Comparison of ENCODE assay signal across 16 mouse cellular contexts in the genomic region with DNA sequence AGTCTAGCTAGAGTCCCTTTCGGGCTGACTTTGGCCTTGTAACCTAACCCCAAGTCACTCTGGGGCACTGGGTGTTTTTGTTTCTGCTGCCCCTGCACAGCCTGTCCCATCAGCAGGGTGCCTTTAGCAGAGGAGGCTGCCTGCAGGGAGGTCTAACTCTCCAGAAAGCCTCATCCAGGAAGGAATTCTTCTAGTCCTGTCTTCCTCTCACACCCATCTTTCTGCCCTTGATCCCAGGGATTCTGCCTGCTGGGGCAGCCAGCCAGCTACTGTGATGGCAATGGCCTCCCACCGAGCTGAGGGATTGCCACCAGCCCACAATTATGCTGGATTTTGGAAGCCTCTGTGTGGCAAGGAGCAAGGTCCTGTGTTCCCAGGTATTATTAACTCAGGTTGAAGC.
DNase-seq lines count a peak whose midpoint lies in the region; ATAC-seq and TF ChIP-seq lines count a peak whose summit lies in the region.
"Had no signal": no experiment of that assay in that cellular context is flagged by ENCODE, and none has a peak within 500 bp of the region (broad histone marks: within the 10 kb centered on the region; RNA-seq: fewer than 3 reads in every experiment).

No protein-coding gene starts in this region.

- TF ChIP-seq CTCF in lung, embryonic 14.5 days (IDR thresholded peaks at IDR 0.05; ENCODE audit: low read depth) = no peak
- TF ChIP-seq CTCF in lung, adult 2 months (IDR thresholded peaks at IDR 0.05; ENCODE audit: insufficient read depth, low read length) = no peak
- no peak for TF ChIP-seq CTCF in small intestine, adult 2 months (IDR thresholded peaks at IDR 0.05; ENCODE audit: extremely low read depth, insufficient read length, insufficient replicate concordance, low read depth, low read length)

- no peak overlapping the region for H3K4me3 ChIP-seq in lung, embryonic 14.5 days (ENCODE audit: low read depth, low read length)
- no peak overlapping the region for H3K4me3 ChIP-seq in lung, adult 2 months (replicated peaks; ENCODE audit: extremely low read depth, low read depth, low read length)
- H3K4me3 ChIP-seq in small intestine, adult 2 months (ENCODE audit: low read depth, low read length) = no peak overlapping the region
- H3K4me3 ChIP-seq: embryonic facial prominence, embryonic 15.5 days; forebrain, embryonic 15.5 days; hindbrain, embryonic 15.5 days had no signal

- H3K9me3 ChIP-seq in lung, embryonic 14.5 days (ENCODE audit: low read depth, low read length) = no peaks in the 10 kb centered on the region
- H3K9me3 ChIP-seq: embryonic facial prominence, embryonic 15.5 days; forebrain, embryonic 15.5 days; hindbrain, embryonic 15.5 days had no signal

- H3K9ac ChIP-seq in lung, embryonic 14.5 days = no peak overlapping the region
- H3K9ac ChIP-seq: embryonic facial prominence, embryonic 15.5 days; forebrain, embryonic 15.5 days; hindbrain, embryonic 15.5 days had no signal

- whole genome bisulfite sequencing in lung, embryonic 14.5 days = 6% methylated on average over 2 of the region's 2 CpGs
- WGBS in lung, adult 2 months = 48% methylated on average over 2 of the region's 2 CpGs
- 51% methylated on average over 2 of the region's 2 CpGs for WGBS in small intestine, adult 2 months

- no peaks in the 10 kb centered on the region for H3K27me3 ChIP-seq in lung, embryonic 14.5 days (ENCODE audit: insufficient read depth, low read length)
- no peaks in the 10 kb centered on the region for H3K27me3 ChIP-seq in small intestine, adult 2 months (ENCODE audit: control insufficient read depth, insufficient read depth, low read length)
- H3K27me3 ChIP-seq: embryonic facial prominence, embryonic 15.5 days; forebrain, embryonic 15.5 days; hindbrain, embryonic 15.5 days had no signal

- H3K4me2 ChIP-seq in lung, embryonic 14.5 days = no peak overlapping the region
- H3K4me2 ChIP-seq: embryonic facial prominence, embryonic 15.5 days; forebrain, embryonic 15.5 days; hindbrain, embryonic 15.5 days had no signal

- no peak for TF ChIP-seq POLR2A in lung, adult 2 months (IDR thresholded peaks at IDR 0.05; ENCODE audit: borderline replicate concordance, extremely low read depth, low read depth, low read length)
- no peak for TF ChIP-seq POLR2A in small intestine, adult 2 months (IDR thresholded peaks at IDR 0.05; ENCODE audit: low read depth, low read length)

- ATAC-seq in cerebellum, adult (ENCODE audit: insufficient number of reproducible peaks, low FRiP score, low TSS enrichment) = no peak
- ATAC-seq in lung, embryonic 14.5 days (ENCODE audit: insufficient read depth) = 0 out of 2 replicates have a peak, but pooled peaks have one; percentile 21
- ATAC-seq: forebrain, embryonic 15.5 days had no signal

- no peaks in the 10 kb centered on the region for H3K36me3 ChIP-seq in lung, embryonic 14.5 days (ENCODE audit: insufficient read depth)
- H3K36me3 ChIP-seq in small intestine, adult 2 months (ENCODE audit: control insufficient read depth, insufficient read depth, low read length) = no peaks in the 10 kb centered on the region
- H3K36me3 ChIP-seq: embryonic facial prominence, embryonic 15.5 days; forebrain, embryonic 15.5 days; hindbrain, embryonic 15.5 days had no signal

- peak; percentile 4 for DNase-seq in cerebellum, postnatal 14 days
- DNase-seq in lung, embryonic 14.5 days = no peak
- DNase-seq in lung, adult 2 months = no peak
- DNase-seq in kidney, adult 9 months = peak; percentile 70
- no peak for DNase-seq in spleen, adult 18-20 months
- DNase-seq in layer of hippocampus, postnatal 10 days (ENCODE audit: low spot score in 2 of 2) = no peak
- DNase-seq: adrenal gland, postnatal 36 days; cerebellum, adult 11 months; gastrocnemius, postnatal 25 days; right cerebral cortex, postnatal 14 days had no signal

- H3K27ac ChIP-seq in lung, embryonic 14.5 days (ENCODE audit: low read depth) = 0 out of 2 replicates have a peak overlapping the region, but pooled peaks have one; percentile 26
- 0 out of 2 replicates have a peak overlapping the region, but pooled peaks have one; percentile 8 for H3K27ac ChIP-seq in small intestine, adult 2 months (ENCODE audit: insufficient read depth, low read depth, low read length)
- H3K27ac ChIP-seq: embryonic facial prominence, embryonic 15.5 days; forebrain, embryonic 15.5 days; hindbrain, embryonic 15.5 days; macrophage had no signal

- H3K4me1 ChIP-seq in lung, embryonic 14.5 days (ENCODE audit: insufficient read depth) = peaks cover 22% of the 10 kb centered on the region; the same call in 1 of the 2 replicates
- H3K4me1 ChIP-seq in lung, adult 2 months (ENCODE audit: control insufficient read depth, insufficient read depth, low read length) = peaks cover 3% of the 10 kb centered on the region; the same call in 1 of the 2 replicates
- H3K4me1 ChIP-seq in small intestine, adult 2 months (ENCODE audit: control insufficient read depth, insufficient read depth, insufficient read length, low read length) = no peaks in the 10 kb centered on the region
- H3K4me1 ChIP-seq: forebrain, embryonic 15.5 days had no signal

Comparison
In these comparisons a context has a peak if more than half of its experiments do, and no peak if none do; other contexts are left out.
1. DNase-seq: peak in cerebellum, postnatal 14 days (2 of 2) and kidney, adult 9 months (single experiment); none in lung, embryonic 14.5 days (single experiment), lung, adult 2 months (single experiment), spleen, adult 18-20 months (0 of 2) and layer of hippocampus, postnatal 10 days (0 of 2).